Mouse (Mus musculus) megakaryocyte, embryonic 14.5 days (primary cell): Measurements from ENCODE around the gene Cdk5rap2.

ENCODE experiments used
- FLI1 ChIP-seq: IDR thresholded peaks from 2 replicates; pipeline ENCODE4 v1.6.1; 2012; ENCODE audit warnings: low read length, inconsistent platforms, mixed read lengths
- GATA1 ChIP-seq: IDR thresholded peaks from 3 replicates; pipeline ENCODE4 v1.6.1; 2012; ENCODE audit warnings: mixed read lengths, low read length, inconsistent platforms, borderline replicate concordance

- TF ChIP-seq GATA1 (no peak), FLI1 (no peak)
Observed at GRCm38 (mm10) chr4:70258826-70259225, 151.4 kb downstream of the Cdk5rap2 start.
